Mouse (Mus musculus) ES-E14 (cell line): ENCODE results near the gene Slu7.

ENCODE experiments used
- HCFC1 ChIP-seq: IDR thresholded peaks from 2 replicates; pipeline ENCODE4 v1.6.1; 2012; ENCODE audit warnings: low read length, inconsistent platforms, borderline replicate concordance; ENCODE audit not compliant: insufficient read depth
- ZNF384 ChIP-seq: IDR thresholded peaks from 2 replicates; pipeline ENCODE4 v1.6.1; 2012; ENCODE audit warnings: low read depth, low read length, inconsistent platforms

GRCm38 (mm10) chr11:43474225-43474774 lies 40.8 kb downstream of the Slu7 start, which contains the start of gene C1qtnf2:
- no peak for TF ChIP-seq ZNF384
- TF ChIP-seq HCFC1 = no peak
